Mouse (Mus musculus): Measurements from ENCODE around the gene Crisp3.
"Not testable (repeated sequence)": the region's sequence is repeated elsewhere in the genome, so short reads cannot be mapped to it uniquely, and the experiment has no call there.

The Crisp3 gene

GRCm38 (mm10) chr17:40242135-40242534 lies at the start of gene Crisp3:
Gene Crisp3, minus strand, starts transcription at chr17:40242288.
- DNase-seq (ENCODE audit: low spot score in 2 of 2) = no peak

GRCm38 (mm10) chr17:40285435-40285834 lies 43.3 kb upstream of the Crisp3 start:
- DNase-seq (ENCODE audit: low spot score in 2 of 2) = no peak

GRCm38 (mm10) chr17:40275519-40275918 lies 33.4 kb upstream of the Crisp3 start:
- no peak for DNase-seq (ENCODE audit: low spot score in 2 of 2)

- DNase-seq (ENCODE audit: low spot score in 2 of 2) = no peak
Observed at GRCm38 (mm10) chr17:40274906-40275470, 32.9 kb upstream of the Crisp3 start.

GRCm38 (mm10) chr17:40252487-40252886 lies 10.4 kb upstream of the Crisp3 start:
- DNase-seq (ENCODE audit: low spot score in 2 of 2) = no peak

- DNase-seq (ENCODE audit: low spot score in 2 of 2) = no peak
Observed at GRCm38 (mm10) chr17:40208540-40208939, 33.5 kb downstream of the Crisp3 start, which contains the start of gene Pgk2. Gene Pgk2, minus strand, starts transcription at chr17:40208640.

- DNase-seq (ENCODE audit: low spot score in 2 of 2) = not testable (repeated sequence)
Observed at GRCm38 (mm10) chr17:40201803-40202202, 40.3 kb downstream of the Crisp3 start.

- DNase-seq (ENCODE audit: low spot score in 2 of 2) = not testable (repeated sequence)
Observed at GRCm38 (mm10) chr17:40190192-40190591, 51.9 kb downstream of the Crisp3 start.
